Mouse (Mus musculus): Measurements from ENCODE around the gene Ttyh1. TPM values are rescaled to one million over a fixed set of nuclear protein-coding genes. Genes with fewer than 3 reads are reported as not detected.

Ttyh1 gene
- polyA plus RNA-seq (2016; fragmentation: Nextera tagmentation; extraction: Ambion mirVana), result 108 and 110 TPM in 2 replicates

GRCm38 (mm10) chr7:4119344-4119902, at the start of gene Ttyh1:
Gene Ttyh1, plus strand, starts transcription at chr7:4119408.
- H3K4me1 ChIP-seq, result peaks cover 51% of the 10 kb centered on the region
- H3K27me3 ChIP-seq, result peaks cover 11% of the 10 kb centered on the region; the same call in 1 of the 2 replicates
- no peak for ATAC-seq (ENCODE audit: low FRiP score)
- H3K9me3 ChIP-seq (replicated peaks), result no peaks in the 10 kb centered on the region
- peak within 1 kb of the TSS; percentile 86 for H3K9ac ChIP-seq
- H3K27ac ChIP-seq, result peak within 1 kb of the TSS; percentile 92
- H3K4me2 ChIP-seq (replicated peaks), result peak within 1 kb of the TSS; percentile 73
- WGBS, result 1% methylated on average over 23 of the region's 37 CpGs
- peak within 1 kb of the TSS; percentile 59 for H3K4me3 ChIP-seq
- no peaks in the 10 kb centered on the region for H3K36me3 ChIP-seq

- Histone ChIP-seq H3K9ac (no peak overlapping the region), H3K27me3 (no peaks in the 10 kb centered on the region), H3K36me3 (no peaks in the 10 kb centered on the region), H3K4me1 (no peaks in the 10 kb centered on the region), H3K27ac (no peak overlapping the region), H3K9me3 (replicated peaks) (no peaks in the 10 kb centered on the region), H3K4me2 (replicated peaks) (no peak overlapping the region), H3K4me3 (no peak overlapping the region)
- 88% methylated on average over 6 of the region's 6 CpGs for WGBS
- ATAC-seq (ENCODE audit: low FRiP score), result no peak
Measured at GRCm38 (mm10) chr7:4071066-4071465, 48.1 kb upstream of the Ttyh1 start.

- Histone ChIP-seq H3K4me3 (no peak overlapping the region), H3K27ac (no peak overlapping the region), H3K4me1 (no peaks in the 10 kb centered on the region), H3K27me3 (no peaks in the 10 kb centered on the region), H3K36me3 (no peaks in the 10 kb centered on the region), H3K9me3 (replicated peaks) (no peaks in the 10 kb centered on the region), H3K4me2 (replicated peaks) (no peak overlapping the region), H3K9ac (no peak overlapping the region)
- ATAC-seq (ENCODE audit: low FRiP score), result no peak
- WGBS, result 79% methylated on average over 3 of the region's 3 CpGs
Measured at GRCm38 (mm10) chr7:4073144-4073543, 46.1 kb upstream of the Ttyh1 start.

- H3K9me3 ChIP-seq (replicated peaks), result no peaks in the 10 kb centered on the region
- H3K4me3 ChIP-seq, result no peak overlapping the region
- no peaks in the 10 kb centered on the region for H3K27me3 ChIP-seq
- no peak for ATAC-seq (ENCODE audit: low FRiP score)
- 86% methylated on average over 7 of the region's 7 CpGs for WGBS
- no peak overlapping the region for H3K27ac ChIP-seq
- H3K36me3 ChIP-seq, result no peaks in the 10 kb centered on the region
- H3K4me1 ChIP-seq, result no peaks in the 10 kb centered on the region
- H3K4me2 ChIP-seq (replicated peaks), result no peak overlapping the region
- no peak overlapping the region for H3K9ac ChIP-seq
Measured at GRCm38 (mm10) chr7:4079511-4079910, 39.7 kb upstream of the Ttyh1 start.

DNA sequence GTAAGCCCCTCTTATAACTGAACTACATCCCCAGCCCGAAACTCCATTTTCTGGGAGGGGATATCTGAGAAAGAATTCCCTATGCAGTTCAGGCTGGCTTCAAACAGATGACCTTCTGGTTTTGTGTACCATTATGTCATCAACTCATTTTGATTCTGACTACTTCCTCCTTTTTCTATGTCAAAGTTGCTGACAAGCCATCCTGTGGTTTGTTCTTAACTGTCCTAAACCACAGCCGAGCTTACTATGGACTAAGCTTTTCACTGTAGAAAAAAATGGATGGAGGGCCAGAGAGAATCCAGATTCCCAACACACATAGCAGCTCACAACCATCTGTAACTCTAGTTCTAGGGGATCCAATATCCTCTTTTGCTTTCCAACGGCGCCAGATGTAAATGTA, 38.7 kb upstream of the Ttyh1 start:
- WGBS, result 90% methylated on average over 4 of the region's 4 CpGs

GRCm38 (mm10) chr7:4081706-4082105, 37.5 kb upstream of the Ttyh1 start:
- Histone ChIP-seq H3K27me3 (no peaks in the 10 kb centered on the region), H3K27ac (no peak overlapping the region), H3K4me2 (replicated peaks) (no peak overlapping the region), H3K4me3 (no peak overlapping the region), H3K36me3 (no peaks in the 10 kb centered on the region), H3K9me3 (replicated peaks) (no peaks in the 10 kb centered on the region), H3K4me1 (no peaks in the 10 kb centered on the region), H3K9ac (no peak overlapping the region)
- ATAC-seq (ENCODE audit: low FRiP score), result no peak

More for the DNA sequence above, 38.7 kb upstream of the Ttyh1 start:
- Histone ChIP-seq H3K27ac (no peak overlapping the region), H3K9me3 (replicated peaks) (no peaks in the 10 kb centered on the region), H3K27me3 (no peaks in the 10 kb centered on the region), H3K9ac (no peak overlapping the region), H3K36me3 (no peaks in the 10 kb centered on the region), H3K4me1 (no peaks in the 10 kb centered on the region), H3K4me3 (no peak overlapping the region), H3K4me2 (replicated peaks) (no peak overlapping the region)
- no peak for ATAC-seq (ENCODE audit: low FRiP score)

GRCm38 (mm10) chr7:4082804-4083203, 36.4 kb upstream of the Ttyh1 start:
- ATAC-seq (ENCODE audit: low FRiP score), result no peak
- Histone ChIP-seq H3K27ac (no peak overlapping the region), H3K27me3 (no peaks in the 10 kb centered on the region), H3K9me3 (replicated peaks) (no peaks in the 10 kb centered on the region), H3K4me3 (no peak overlapping the region), H3K4me1 (no peaks in the 10 kb centered on the region), H3K36me3 (no peaks in the 10 kb centered on the region), H3K4me2 (replicated peaks) (no peak overlapping the region), H3K9ac (no peak overlapping the region)
- 61% methylated on average over 2 of the region's 2 CpGs for WGBS

GRCm38 (mm10) chr7:4084161-4084560, 35.0 kb upstream of the Ttyh1 start:
- no peak for ATAC-seq (ENCODE audit: low FRiP score)
- H3K9ac ChIP-seq, result no peak overlapping the region
- H3K4me2 ChIP-seq (replicated peaks), result no peak overlapping the region
- H3K36me3 ChIP-seq, result no peaks in the 10 kb centered on the region
- no peak overlapping the region for H3K27ac ChIP-seq
- no peaks in the 10 kb centered on the region for H3K9me3 ChIP-seq (replicated peaks)
- no peaks in the 10 kb centered on the region for H3K27me3 ChIP-seq
- H3K4me3 ChIP-seq, result no peak overlapping the region
- no peaks in the 10 kb centered on the region for H3K4me1 ChIP-seq
- 80% methylated on average over 6 of the region's 6 CpGs for WGBS

DNA sequence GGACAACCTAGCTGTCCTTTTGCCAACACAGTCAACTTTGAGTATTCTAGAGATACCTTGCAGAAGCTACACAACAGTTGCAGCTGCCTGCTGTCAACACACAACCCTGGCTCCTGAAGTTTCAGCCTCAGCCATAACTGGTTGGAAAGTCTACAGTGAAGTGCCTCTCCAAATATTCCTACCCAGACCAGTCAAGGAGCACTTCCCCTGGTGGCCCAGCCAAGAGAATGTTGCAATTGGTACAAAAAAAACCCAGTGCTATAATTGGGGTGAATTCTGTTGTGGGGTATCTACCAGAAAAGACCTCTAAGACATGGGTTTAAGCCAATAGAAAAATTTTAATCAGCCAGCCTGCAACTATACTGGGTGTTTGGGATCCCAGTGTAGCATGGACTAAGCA, 33.6 kb upstream of the Ttyh1 start:
- no peak for ATAC-seq (ENCODE audit: low FRiP score)
- no peak overlapping the region for H3K9ac ChIP-seq
- no peaks in the 10 kb centered on the region for H3K27me3 ChIP-seq
- no peaks in the 10 kb centered on the region for H3K36me3 ChIP-seq
- H3K27ac ChIP-seq, result no peak overlapping the region
- H3K9me3 ChIP-seq (replicated peaks), result no peaks in the 10 kb centered on the region
- H3K4me1 ChIP-seq, result no peaks in the 10 kb centered on the region
- no peak overlapping the region for H3K4me2 ChIP-seq (replicated peaks)
- no peak overlapping the region for H3K4me3 ChIP-seq

DNA sequence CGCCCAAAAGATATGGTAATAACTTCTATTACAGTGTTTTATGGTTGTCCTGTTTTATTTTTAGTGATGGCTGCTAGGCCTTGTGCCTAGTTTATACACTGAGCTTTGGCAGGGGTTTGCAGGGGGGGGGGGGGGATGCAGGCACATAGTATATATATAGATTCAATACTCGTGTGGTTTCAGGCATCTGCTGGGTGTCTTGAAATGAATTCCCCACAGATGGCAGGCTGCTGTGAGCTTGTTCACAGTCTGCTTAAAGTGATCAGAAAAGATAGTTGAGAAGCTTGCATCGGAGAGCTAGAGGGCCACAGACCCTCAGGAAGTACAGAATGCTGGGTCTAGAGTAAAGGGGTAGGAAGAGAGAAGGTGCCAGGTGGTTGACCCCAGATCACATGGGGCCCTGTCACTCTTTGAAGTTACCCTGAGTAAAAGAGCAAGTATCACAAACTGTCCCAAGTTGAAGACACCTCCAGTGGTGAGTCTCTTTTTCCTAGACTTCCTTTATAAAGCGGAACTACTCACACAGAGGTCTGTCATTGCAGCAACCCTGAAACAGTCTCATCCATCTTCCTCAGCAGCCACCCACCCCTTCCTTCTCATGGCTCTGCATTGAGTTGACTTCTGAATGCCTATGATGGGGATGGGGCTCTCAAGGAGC, 31.8 kb upstream of the Ttyh1 start:
- H3K27me3 ChIP-seq, result no peaks in the 10 kb centered on the region
- no peak overlapping the region for H3K9ac ChIP-seq
- no peak for ATAC-seq (ENCODE audit: low FRiP score)
- 76% methylated on average over 4 of the region's 4 CpGs for WGBS
- H3K9me3 ChIP-seq (replicated peaks), result no peaks in the 10 kb centered on the region
- no peak overlapping the region for H3K4me3 ChIP-seq
- no peak overlapping the region for H3K4me2 ChIP-seq (replicated peaks)
- H3K36me3 ChIP-seq, result no peaks in the 10 kb centered on the region
- H3K4me1 ChIP-seq, result no peaks in the 10 kb centered on the region
- H3K27ac ChIP-seq, result no peak overlapping the region

GRCm38 (mm10) chr7:4087896-4088480, 31.2 kb upstream of the Ttyh1 start:
- 83% methylated on average over 6 of the region's 6 CpGs for WGBS
- Histone ChIP-seq H3K4me2 (replicated peaks) (no peak overlapping the region), H3K36me3 (no peaks in the 10 kb centered on the region), H3K27me3 (no peaks in the 10 kb centered on the region), H3K9me3 (replicated peaks) (no peaks in the 10 kb centered on the region), H3K27ac (no peak overlapping the region), H3K4me1 (no peaks in the 10 kb centered on the region), H3K9ac (no peak overlapping the region), H3K4me3 (no peak overlapping the region)
- ATAC-seq (ENCODE audit: low FRiP score), result no peak

- H3K36me3 ChIP-seq, result no peaks in the 10 kb centered on the region
- WGBS, result 82% methylated on average over 2 of the region's 2 CpGs
- no peak overlapping the region for H3K27ac ChIP-seq
- H3K4me1 ChIP-seq, result no peaks in the 10 kb centered on the region
- no peak overlapping the region for H3K4me2 ChIP-seq (replicated peaks)
- no peak overlapping the region for H3K9ac ChIP-seq
- no peak overlapping the region for H3K4me3 ChIP-seq
- no peaks in the 10 kb centered on the region for H3K27me3 ChIP-seq
- ATAC-seq (ENCODE audit: low FRiP score), result no peak
- H3K9me3 ChIP-seq (replicated peaks), result no peaks in the 10 kb centered on the region
Measured at GRCm38 (mm10) chr7:4088679-4089078, 30.5 kb upstream of the Ttyh1 start.

DNA sequence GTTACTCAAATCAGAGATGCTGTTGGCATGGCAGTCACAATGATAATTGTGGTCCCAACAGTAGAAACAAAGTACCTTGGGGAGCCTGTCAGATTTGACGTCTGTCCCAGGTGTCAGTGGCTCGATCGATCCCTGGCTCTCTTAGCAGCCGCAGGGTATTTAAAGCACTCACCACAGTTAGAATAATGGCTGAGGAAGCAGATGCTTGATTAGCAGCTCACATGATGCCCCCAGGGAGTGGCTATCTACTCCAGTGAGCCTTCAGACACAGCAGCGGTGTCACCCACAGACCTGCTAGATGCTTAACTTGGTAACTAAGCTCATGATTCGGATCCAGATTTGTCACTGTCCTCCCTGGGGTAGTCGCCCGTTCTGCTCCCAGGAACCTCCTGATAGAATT, 28.0 kb upstream of the Ttyh1 start:
- Histone ChIP-seq H3K9ac (no peak overlapping the region), H3K4me1 (no peaks in the 10 kb centered on the region), H3K9me3 (replicated peaks) (no peaks in the 10 kb centered on the region), H3K36me3 (no peaks in the 10 kb centered on the region), H3K4me2 (replicated peaks) (no peak overlapping the region), H3K4me3 (no peak overlapping the region), H3K27ac (no peak overlapping the region), H3K27me3 (no peaks in the 10 kb centered on the region)
- ATAC-seq (ENCODE audit: low FRiP score), result 0 out of 2 replicates have a peak, but pooled peaks have one; percentile 32
- WGBS, result 43% methylated on average over 8 of the region's 8 CpGs
